Mouse (Mus musculus): ENCODE measurements at regions not wholly inside any gene's neighbourhood (a gene's known extent, or its start where the extent isn't known, plus 50 kb on each side); places are given as distances from the start of the nearest gene placed in this dataset.

GRCm38 (mm10) chr10:96837230-96837629 is 220.4 kb downstream of the Btg1 start:
- H3K36me3 ChIP-seq (ENCODE audit: control insufficient read depth, insufficient read depth, low read length): no peaks in the 10 kb centered on the region
- H3K27me3 ChIP-seq (replicated peaks; ENCODE audit: control insufficient read depth, insufficient read depth, low read length): no peaks in the 10 kb centered on the region
- H3K4me1 ChIP-seq (ENCODE audit: control insufficient read depth, insufficient read depth, low read length): no peaks in the 10 kb centered on the region
- H3K27ac ChIP-seq (ENCODE audit: insufficient read depth, low read depth, low read length): no peak overlapping the region
- no peak overlapping the region for H3K4me3 ChIP-seq (ENCODE audit: insufficient read depth, low read depth, low read length)
- TF ChIP-seq POLR2A (IDR thresholded peaks at IDR 0.05; ENCODE audit: low read depth, low read length) (no peak), CTCF (conservative IDR thresholded peaks at IDR 0.05; ENCODE audit: insufficient read depth, insufficient read length, low read depth, low read length) (no peak)
- no peak for DNase-seq
- 94% methylated on average over 7 of the region's 7 CpGs for WGBS

- Histone ChIP-seq H3K4me1 (ENCODE audit: control insufficient read depth, insufficient read depth, low read length) (no peaks in the 10 kb centered on the region), H3K4me3 (ENCODE audit: insufficient read depth, low read depth, low read length) (no peak overlapping the region), H3K36me3 (ENCODE audit: control insufficient read depth, insufficient read depth, low read length) (no peaks in the 10 kb centered on the region), H3K27me3 (replicated peaks; ENCODE audit: control insufficient read depth, insufficient read depth, low read length) (no peaks in the 10 kb centered on the region), H3K27ac (ENCODE audit: insufficient read depth, low read depth, low read length) (no peak overlapping the region)
- TF ChIP-seq CTCF (conservative IDR thresholded peaks at IDR 0.05; ENCODE audit: insufficient read depth, insufficient read length, low read depth, low read length) (no peak), POLR2A (IDR thresholded peaks at IDR 0.05; ENCODE audit: low read depth, low read length) (no peak)
- WGBS: 78% methylated on average over 2 of the region's 2 CpGs
- DNase-seq: no peak
Measured at GRCm38 (mm10) chr10:96841128-96841527, 224.3 kb downstream of the Btg1 start.

- TF ChIP-seq POLR2A (IDR thresholded peaks at IDR 0.05; ENCODE audit: low read depth, low read length): no peak
- TF ChIP-seq CTCF (conservative IDR thresholded peaks at IDR 0.05; ENCODE audit: insufficient read depth, insufficient read length, low read depth, low read length): no peak
- DNase-seq: no peak
- H3K4me3 ChIP-seq (ENCODE audit: insufficient read depth, low read depth, low read length): no peak overlapping the region
- 98% methylated on average over 2 of the region's 2 CpGs for WGBS
- H3K36me3 ChIP-seq (ENCODE audit: control insufficient read depth, insufficient read depth, low read length): no peaks in the 10 kb centered on the region
- H3K27ac ChIP-seq (ENCODE audit: insufficient read depth, low read depth, low read length): no peak overlapping the region
- no peaks in the 10 kb centered on the region for H3K4me1 ChIP-seq (ENCODE audit: control insufficient read depth, insufficient read depth, low read length)
- H3K27me3 ChIP-seq (replicated peaks; ENCODE audit: control insufficient read depth, insufficient read depth, low read length): no peaks in the 10 kb centered on the region
Measured at GRCm38 (mm10) chr10:96841956-96842355, 225.2 kb downstream of the Btg1 start.

- H3K27ac ChIP-seq (ENCODE audit: insufficient read depth, low read depth, low read length): no peak overlapping the region
- H3K4me1 ChIP-seq (ENCODE audit: control insufficient read depth, insufficient read depth, low read length): no peaks in the 10 kb centered on the region
- no peaks in the 10 kb centered on the region for H3K36me3 ChIP-seq (ENCODE audit: control insufficient read depth, insufficient read depth, low read length)
- TF ChIP-seq CTCF (conservative IDR thresholded peaks at IDR 0.05; ENCODE audit: insufficient read depth, insufficient read length, low read depth, low read length) (no peak), POLR2A (IDR thresholded peaks at IDR 0.05; ENCODE audit: low read depth, low read length) (no peak)
- WGBS: 77% methylated on average over 4 of the region's 4 CpGs
- no peaks in the 10 kb centered on the region for H3K27me3 ChIP-seq (replicated peaks; ENCODE audit: control insufficient read depth, insufficient read depth, low read length)
- H3K4me3 ChIP-seq (ENCODE audit: insufficient read depth, low read depth, low read length): no peak overlapping the region
- no peak for DNase-seq
Measured at GRCm38 (mm10) chr10:96845906-96846305, 229.1 kb downstream of the Btg1 start.

- 55% methylated on average over 6 of the region's 6 CpGs for WGBS
- TF ChIP-seq CTCF (conservative IDR thresholded peaks at IDR 0.05; ENCODE audit: insufficient read depth, insufficient read length, low read depth, low read length): no peak
- TF ChIP-seq POLR2A (IDR thresholded peaks at IDR 0.05; ENCODE audit: low read depth, low read length): no peak
- H3K27me3 ChIP-seq (replicated peaks; ENCODE audit: control insufficient read depth, insufficient read depth, low read length): no peaks in the 10 kb centered on the region
- no peaks in the 10 kb centered on the region for H3K4me1 ChIP-seq (ENCODE audit: control insufficient read depth, insufficient read depth, low read length)
- DNase-seq: no peak
- no peak overlapping the region for H3K4me3 ChIP-seq (ENCODE audit: insufficient read depth, low read depth, low read length)
- H3K36me3 ChIP-seq (ENCODE audit: control insufficient read depth, insufficient read depth, low read length): no peaks in the 10 kb centered on the region
- H3K27ac ChIP-seq (ENCODE audit: insufficient read depth, low read depth, low read length): no peak overlapping the region
Measured at GRCm38 (mm10) chr10:96847028-96847427, 230.2 kb downstream of the Btg1 start.

- no peaks in the 10 kb centered on the region for H3K36me3 ChIP-seq (ENCODE audit: control insufficient read depth, insufficient read depth, low read length)
- H3K4me3 ChIP-seq (ENCODE audit: insufficient read depth, low read depth, low read length): no peak overlapping the region
- no peak for TF ChIP-seq CTCF (conservative IDR thresholded peaks at IDR 0.05; ENCODE audit: insufficient read depth, insufficient read length, low read depth, low read length)
- no peak for TF ChIP-seq POLR2A (IDR thresholded peaks at IDR 0.05; ENCODE audit: low read depth, low read length)
- no peaks in the 10 kb centered on the region for H3K27me3 ChIP-seq (replicated peaks; ENCODE audit: control insufficient read depth, insufficient read depth, low read length)
- DNase-seq: peak; percentile 55
- H3K27ac ChIP-seq (ENCODE audit: insufficient read depth, low read depth, low read length): no peak overlapping the region
- H3K4me1 ChIP-seq (ENCODE audit: control insufficient read depth, insufficient read depth, low read length): no peaks in the 10 kb centered on the region
- 60% methylated on average over 5 of the region's 5 CpGs for WGBS
Measured at GRCm38 (mm10) chr10:96847433-96848165, 230.8 kb downstream of the Btg1 start.

- WGBS: 75% methylated on average over 2 of the region's 2 CpGs
- DNase-seq: peak; percentile 17
- H3K4me1 ChIP-seq (ENCODE audit: control insufficient read depth, insufficient read depth, low read length): no peaks in the 10 kb centered on the region
- no peaks in the 10 kb centered on the region for H3K27me3 ChIP-seq (replicated peaks; ENCODE audit: control insufficient read depth, insufficient read depth, low read length)
- no peak for TF ChIP-seq POLR2A (IDR thresholded peaks at IDR 0.05; ENCODE audit: low read depth, low read length)
- no peak for TF ChIP-seq CTCF (conservative IDR thresholded peaks at IDR 0.05; ENCODE audit: insufficient read depth, insufficient read length, low read depth, low read length)
- no peak overlapping the region for H3K4me3 ChIP-seq (ENCODE audit: insufficient read depth, low read depth, low read length)
- no peaks in the 10 kb centered on the region for H3K36me3 ChIP-seq (ENCODE audit: control insufficient read depth, insufficient read depth, low read length)
- H3K27ac ChIP-seq (ENCODE audit: insufficient read depth, low read depth, low read length): peak overlapping the region; percentile 23; the same call in 1 of the 2 replicates
Measured at GRCm38 (mm10) chr10:96848496-96848895, 231.7 kb downstream of the Btg1 start.

Data from kidney, adult 2 months (tissue).